Mouse (Mus musculus) T-cell, adult 2 months (primary cell): ENCODE results near the gene Umad1.
"Not testable (repeated sequence)": the region's sequence is repeated elsewhere in the genome, so short reads cannot be mapped to it uniquely, and the experiment has no call there.

Experiments
- DNase-seq: peaks from one replicate; pipeline ENCODE4 v3.0.0; 2022; ENCODE audit warnings: low spot score

The Umad1 gene

DNA sequence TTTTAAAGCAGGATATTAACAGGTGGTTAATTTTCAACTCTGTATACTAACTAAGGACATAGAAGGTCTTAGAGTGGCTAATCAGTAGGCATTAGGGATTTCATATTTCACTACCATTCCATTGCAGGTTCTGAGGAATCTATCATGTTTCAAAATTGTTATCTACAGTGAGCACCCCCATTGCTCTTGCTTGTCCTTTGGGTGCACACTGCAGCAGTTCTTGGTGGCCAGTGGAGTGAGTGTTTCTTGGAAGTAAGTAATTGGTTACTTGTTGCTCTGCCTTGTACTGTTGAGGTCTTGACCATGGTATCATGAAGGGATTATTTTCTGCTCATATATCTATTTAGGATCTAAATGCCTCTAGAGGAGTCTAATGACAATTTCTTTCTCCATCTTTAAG, 57.1 kb downstream of the Umad1 start:
- DNase-seq: no peak

DNA sequence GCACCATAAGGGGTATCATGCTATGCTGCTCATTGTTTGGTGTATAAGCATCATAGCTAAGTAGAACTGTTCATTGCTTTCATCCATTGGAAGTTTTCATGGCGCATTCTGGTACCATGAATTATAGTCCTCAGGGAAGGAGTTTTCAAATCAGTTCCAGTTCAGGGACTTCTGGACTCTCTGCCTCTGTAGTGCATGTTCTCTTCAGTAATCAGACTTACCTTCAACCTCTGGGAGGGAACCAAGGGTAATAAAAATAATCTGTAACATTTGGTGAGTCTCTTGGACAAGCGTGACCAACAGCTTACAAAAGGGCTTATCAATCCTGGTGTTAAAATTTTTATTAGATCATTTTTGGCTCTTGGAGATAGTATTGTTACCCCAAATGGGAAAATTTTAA, 60.5 kb downstream of the Umad1 start:
- DNase-seq: no peak

DNA sequence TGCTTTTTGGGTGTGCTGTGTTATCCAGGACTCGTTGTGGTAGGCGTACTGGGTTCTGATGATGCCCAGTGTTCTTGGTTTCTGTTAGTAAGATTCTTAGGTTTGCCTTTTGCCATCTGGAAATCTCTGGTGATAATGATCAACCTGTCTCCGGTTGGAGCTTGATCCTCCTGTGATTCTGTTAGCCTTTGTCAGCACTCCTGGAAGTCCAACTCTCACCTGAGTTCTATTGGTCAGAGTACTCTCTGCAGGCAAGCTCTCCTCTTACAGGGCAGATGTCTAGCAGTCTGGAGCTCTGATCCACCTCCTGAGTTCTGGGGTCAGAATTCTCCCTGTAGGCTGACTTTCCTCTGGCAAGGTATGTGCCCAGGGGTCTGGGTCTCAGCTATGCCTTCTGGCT, 72.4 kb downstream of the Umad1 start:
- DNase-seq: not testable (repeated sequence)

DNA sequence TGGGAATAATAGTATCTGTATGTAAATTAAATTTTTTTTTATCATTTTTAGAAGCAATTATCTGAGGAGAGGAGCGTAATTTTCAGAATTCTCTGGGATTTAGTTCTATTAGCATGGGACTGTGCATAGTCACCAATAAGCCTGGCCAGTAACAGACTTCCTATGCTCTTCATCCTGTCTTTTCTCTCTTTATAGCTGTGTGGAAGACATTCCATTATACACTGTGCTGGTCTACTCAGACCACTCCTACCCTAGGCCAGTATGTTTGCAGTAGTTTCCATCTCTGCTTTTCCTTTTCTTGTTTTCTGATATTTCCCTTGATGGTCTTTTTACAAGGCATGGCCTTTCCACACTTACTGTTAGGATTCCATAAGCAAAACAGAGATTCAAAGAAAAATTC, 74.3 kb downstream of the Umad1 start:
- DNase-seq: no peak

DNA sequence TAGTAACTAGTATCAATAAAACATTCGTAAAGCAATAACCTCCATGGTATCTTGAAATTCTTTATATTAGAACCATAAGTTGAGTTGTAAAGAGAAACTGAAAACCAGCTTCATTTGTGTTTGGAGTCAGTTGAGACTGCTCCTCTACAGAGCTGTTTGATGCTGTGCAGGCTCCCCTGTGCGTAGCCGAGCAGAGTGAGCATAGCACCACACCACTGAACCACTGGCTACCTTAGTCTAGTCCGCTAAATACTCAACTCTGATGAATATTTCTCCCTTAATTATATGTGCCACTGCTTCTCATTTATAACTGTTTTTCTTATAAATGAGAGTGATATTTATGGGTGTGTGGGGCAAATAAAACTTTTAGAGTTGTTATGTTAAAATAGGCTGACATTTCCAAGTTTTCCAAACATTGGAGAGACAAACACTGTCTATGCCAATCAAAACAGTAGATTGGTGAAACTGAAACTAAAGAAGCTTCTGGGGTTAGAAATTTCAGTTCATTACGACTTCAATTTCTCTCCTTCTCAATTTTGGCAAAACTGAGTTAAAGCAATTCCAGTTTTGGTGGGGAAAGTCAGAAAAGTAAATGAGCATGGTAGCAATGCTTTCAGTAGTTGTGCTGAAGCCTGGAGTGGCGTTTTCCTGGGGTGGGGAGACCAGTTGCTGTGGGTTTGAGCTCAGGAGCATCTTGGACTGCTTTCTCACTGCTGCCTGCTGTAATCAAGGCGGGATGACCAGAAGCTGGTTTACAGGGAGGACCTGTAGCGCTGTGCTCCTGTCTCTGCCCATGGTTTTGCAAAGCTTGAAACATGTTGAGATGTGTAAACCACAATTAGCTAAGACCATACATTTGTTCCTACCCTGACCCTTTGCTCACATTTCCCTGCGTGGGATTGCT, 77.7 kb downstream of the Umad1 start:
- DNase-seq: no peak

DNA sequence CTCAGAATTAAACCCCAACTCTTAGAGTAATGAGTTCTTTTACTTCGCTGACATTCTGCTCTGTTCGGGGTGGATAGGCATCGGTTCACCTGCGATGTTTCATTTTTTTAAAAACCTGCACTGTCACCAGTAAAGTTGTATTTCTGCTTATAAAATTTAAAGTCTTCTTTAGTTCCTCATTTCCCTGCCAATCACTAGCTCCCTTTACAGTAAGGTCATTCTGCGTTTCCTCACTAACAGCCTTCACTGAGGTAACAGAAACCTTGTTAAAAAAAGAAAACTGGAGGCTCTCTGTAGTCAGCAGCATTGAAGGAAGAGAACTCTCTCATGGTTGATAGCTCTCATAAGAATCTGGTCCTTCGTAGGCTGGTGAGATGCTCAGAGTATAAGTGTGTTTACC, 80.4 kb downstream of the Umad1 start:
- DNase-seq: no peak

DNA sequence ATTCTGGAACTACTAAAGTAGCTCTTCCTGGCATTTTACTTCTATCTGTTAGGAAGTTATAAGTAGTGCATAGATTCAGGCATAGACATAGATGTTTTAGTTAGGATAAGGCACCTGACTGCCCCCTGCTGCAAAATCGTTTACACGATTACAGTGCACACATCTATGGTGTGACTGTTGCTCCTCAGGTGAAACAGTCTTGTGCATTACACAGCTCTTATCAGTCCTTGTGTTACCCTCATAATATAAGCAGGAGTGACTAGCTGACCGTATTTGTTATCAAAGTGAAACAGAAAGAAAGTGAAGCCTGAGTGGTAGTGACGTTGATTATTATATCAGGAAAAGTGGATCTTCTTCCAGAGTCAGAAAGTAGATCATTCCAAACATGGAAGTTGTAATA, 84.2 kb downstream of the Umad1 start:
- no peak for DNase-seq

DNA sequence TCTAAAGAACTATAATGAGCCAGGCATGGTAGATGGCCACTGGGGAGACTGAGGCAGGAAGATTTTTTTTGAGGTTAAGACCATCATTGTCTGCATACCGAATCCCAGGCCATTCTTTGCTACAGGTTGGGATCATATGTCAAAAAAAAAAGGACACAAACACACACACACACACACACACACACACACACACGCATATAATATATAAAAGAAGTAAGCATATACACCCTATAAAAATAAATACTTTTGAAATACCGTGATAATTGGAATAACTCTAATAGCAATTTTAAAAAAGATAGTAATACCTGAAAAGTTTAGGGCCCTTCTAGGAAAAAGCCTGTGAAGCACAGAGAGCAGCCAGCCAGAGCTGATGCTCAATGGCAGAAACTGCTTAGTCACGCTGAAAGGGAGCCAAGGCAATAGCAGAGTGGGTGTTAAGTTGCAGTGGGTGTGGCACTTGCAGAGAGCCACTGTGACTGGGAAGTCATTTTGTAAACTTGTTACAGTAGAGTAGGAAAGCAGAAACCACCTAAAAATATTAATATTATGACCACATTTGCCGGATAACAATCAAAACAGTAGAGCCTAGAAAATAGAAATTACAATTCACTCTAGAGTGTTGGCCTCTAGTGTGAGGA, 86.2 kb downstream of the Umad1 start:
- DNase-seq: no peak

DNA sequence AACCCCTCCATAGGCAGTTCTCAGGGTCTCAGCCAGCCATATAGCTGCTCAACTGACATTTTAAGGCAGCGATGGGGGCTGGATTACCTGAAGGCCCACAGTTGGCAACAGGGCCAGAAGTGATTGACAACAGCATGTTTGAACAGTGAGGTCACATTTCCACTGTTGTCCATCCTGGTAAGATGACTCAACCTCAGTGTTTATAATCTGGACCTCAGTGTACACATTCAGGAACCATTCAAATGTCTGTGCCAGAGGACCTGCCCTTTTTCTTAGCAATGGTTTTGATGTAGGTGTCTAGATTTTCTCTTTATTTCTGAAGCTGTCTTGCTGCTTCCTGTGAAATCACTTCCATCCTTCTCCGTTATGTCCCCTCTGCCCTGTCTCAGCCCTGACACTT, 88.1 kb downstream of the Umad1 start:
- no peak for DNase-seq

DNA sequence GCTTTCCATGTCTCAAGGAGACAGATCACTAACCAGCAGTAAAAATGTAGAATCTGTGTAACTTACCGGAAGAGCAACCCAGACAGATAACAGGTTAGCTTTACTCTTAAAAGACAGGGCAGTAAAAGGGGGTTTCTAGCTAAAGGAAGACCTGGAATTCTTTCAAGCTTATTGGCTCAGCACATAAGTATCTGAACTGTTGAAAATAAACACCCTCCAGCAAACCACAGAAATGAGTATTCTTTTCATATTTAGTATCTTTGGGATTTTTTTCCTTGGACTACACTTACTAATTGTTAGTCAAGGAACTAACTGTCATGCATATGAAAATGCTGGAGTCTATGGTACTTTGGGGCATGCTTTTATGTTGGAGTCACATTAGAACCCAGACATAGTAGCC, 89.3 kb downstream of the Umad1 start:
- DNase-seq: no peak

DNA sequence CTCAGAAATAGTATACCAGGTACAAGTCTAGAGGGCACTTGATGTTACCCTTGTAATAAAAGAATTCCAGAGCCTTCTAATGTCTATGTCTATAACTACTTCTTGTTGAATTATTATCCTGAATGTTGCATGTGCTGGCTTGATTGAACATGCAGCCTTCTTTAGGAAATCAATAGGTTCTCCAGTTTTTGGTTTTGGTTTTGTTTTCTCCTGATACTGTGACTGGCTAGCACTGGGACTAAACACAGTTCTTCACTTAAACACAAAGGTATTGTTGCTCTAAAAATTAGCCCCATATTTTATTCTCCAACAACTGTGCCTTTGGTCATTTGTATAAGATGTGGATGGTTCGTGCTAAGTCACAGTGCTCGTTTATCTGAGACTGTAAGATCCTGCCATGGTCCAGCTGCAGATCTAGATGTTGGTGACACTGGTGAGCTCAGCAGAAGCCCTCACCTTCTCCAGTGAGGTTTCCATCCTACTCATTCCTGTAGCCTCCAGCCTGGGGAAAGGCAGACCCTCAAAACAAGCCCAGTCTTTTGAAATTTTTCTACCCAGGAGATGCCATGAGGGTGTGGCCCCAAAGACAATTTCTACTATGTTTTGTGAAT, 90.1 kb downstream of the Umad1 start:
- DNase-seq: no peak

DNA sequence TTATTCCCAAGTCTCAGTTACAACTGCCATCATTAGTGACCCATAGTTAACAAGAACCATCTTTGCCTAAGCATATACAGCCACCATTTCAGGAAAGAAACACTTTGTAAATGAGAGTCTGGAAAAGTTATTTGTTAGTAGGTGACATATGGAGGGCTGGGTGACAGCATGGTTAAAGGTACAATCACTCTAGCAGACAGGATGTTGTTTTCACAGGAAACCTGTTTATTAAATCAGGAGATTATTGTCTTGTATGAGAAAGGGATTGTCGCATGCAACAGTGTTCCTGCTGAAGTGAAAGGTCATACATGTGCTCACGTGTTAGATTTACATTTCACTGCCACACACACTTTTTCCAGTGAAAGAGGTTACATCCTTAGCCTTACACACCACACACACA, 92.4 kb downstream of the Umad1 start:
- DNase-seq: no peak

DNA sequence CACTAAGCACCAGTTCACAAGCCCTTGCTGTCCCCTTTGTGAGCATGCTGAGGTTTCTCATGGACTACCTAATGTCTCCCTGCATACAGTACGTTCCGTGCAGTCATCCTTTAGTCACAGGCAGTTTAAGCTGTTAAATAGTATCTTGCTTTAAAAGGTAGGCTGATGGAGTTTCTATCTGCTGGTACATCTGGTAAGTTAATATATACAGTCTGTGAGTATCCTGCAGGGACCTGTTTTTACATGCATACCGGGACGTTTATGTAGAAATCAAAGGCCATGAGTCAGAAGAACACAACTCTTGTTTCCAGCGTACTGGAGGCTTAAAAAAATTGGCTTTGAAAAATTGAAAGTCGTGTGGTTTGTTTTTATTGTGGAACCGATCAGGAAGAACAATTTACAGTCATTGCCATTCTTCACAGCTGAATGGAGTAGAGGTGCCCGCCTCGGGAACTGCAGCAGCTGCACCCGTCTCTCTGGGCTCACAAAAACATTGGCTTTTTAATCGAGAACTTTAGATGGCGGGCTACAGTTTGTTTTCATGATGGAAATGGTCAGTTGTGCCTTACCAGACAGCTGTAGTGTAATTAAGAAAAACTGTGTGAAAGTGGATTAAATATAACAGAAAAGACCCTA, 93.6 kb downstream of the Umad1 start:
- DNase-seq: no peak

DNA sequence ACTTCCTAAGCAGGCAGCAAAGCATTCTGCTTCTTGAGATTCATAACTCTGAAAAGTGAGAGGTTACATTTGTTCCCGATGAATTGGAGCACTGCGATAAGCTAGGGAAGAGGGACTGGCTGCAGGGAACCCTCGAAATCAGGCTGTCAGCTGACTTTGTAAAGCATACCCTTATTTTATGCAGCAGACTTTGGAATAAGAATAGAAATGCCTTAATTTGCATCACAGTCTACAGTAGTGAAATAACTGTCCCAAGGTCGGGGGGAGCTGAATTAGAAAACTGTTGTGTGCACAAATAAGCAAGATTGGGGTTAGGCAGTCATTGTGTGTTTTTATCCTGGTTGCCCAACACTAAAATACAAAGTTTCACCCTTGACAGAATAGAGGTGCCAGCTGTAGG, 94.4 kb downstream of the Umad1 start:
- no peak for DNase-seq

DNA sequence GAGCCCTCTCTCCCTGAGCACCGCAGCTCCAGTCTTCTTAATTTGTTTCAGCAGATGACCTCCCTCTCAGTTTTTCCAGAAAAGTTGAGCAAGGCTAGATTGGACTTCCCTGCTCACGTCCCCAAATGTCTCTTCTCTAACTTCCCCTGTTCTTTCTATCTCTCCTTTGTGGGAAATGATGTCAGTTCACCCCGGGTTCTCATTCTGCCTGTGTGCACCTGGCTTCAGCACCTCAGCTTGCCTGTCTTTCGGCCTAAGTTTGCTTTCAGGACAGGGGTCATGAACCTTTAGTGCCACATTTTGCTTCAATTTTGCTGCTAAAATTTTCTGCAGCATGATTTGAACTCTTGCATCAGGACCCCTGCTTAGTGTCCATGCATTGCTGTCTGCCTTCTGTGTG, 95.8 kb downstream of the Umad1 start:
- no peak for DNase-seq

DNA sequence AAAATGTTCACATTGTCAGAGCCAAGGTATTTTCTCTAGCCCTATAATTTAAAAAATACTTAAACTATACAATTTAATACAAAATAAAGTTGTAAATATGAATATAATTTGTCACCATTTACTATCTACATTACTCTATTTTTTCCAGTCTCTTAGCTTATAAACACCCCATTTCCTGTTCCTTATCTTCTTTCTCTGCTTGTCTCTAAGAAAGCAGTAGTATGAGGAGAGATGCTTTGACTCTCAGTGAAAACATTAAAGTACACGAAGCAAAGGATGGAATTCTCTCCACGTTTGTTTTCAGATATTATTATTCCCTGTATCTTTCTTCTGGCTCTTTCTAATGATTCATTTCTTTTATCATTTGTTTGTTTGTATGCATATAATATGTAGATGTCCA, 99.1 kb downstream of the Umad1 start:
- no peak for DNase-seq

DNA sequence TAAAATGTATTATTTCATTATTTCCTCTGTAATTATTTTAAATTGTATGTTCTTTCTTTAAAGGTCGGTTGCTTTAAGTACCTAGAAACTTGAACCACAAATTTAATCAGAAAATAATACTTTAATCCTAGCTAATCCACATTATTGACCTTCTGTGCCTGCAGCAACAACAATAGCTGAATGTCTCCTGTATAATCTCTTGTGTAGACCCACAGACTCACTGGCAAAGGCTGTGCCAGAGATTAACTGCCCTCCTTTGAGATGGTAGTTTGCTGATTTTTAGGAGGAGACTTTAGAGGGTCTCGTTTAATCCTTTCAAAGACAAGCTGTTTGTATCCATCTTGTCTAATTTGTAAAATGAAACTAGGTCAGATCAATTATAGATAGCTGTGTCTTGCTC, 99.7 kb downstream of the Umad1 start:
- no peak for DNase-seq

DNA sequence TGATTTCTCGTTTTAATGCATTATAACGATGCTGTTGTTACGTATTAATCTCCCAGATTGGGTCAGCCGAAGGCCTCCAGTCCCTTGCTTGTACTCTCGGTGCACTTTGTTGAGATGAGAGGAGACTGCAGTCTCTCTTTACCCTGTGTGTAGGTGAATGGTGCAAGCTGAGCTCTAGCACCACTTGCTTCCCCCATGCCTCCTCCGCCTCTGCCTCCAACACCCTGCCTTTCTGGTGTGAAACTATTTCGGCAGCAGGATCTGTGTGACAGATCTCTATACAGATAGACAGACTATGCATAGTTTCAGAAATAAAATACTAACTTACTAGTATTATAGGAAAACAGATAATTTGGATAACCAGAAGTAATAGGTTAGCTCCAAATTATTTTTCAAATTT, 101.7 kb downstream of the Umad1 start:
- no peak for DNase-seq

DNA sequence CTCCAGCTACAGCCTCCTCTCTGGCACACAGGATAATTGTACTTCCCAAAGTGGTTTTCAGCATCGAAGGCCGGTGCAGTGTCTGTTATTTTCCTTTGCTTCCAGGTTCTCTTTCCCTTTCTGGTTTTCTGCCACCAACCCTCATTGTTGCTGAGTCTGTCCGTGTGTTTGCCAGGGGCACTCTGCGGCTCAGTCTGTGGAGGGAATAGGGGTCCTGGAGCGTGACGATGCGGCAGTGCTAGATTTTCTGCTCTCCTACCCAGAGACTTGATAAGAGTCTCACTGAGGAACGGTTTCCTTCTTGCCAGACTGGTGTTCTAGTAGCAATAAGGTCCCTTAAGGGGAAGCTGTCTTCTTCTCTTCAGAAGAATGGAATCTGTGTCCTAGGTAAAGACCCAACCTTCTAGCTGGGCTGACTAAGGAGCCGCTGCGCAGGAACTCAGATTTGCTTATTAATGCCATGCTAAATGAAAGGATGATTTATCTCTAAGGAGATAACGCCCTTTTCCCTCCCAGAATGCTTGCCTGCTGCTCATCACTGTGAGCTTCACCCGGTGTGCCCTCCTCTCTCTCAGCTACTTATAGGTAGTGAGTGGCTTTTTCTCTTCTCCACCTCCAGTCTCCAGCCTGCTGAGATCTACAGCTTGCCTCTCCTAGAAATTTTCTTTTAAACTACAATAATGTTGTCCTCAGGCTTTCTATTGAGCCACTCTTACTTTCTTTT, 105.1 kb downstream of the Umad1 start:
- DNase-seq: no peak

DNA sequence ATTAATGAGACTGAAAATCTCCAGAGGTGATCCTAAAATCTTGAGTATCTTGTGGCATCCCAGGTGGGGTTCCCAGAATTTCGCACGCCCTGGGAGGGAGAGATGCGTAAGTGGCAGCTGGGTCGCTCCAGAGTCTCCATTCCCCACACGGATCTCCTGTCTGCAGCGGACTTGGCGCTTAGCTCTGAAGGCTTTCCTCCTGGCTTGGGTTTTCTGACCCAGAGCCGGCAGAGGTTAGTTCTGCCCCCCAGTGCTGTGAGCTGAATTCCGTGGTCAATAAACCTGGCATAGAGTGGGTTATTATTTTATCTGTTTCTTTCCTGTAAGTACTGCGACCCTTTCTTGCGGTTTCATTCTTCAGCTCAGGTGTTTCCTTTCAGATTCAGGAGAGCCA, 105.7 kb downstream of the Umad1 start:
- DNase-seq: no peak

DNA sequence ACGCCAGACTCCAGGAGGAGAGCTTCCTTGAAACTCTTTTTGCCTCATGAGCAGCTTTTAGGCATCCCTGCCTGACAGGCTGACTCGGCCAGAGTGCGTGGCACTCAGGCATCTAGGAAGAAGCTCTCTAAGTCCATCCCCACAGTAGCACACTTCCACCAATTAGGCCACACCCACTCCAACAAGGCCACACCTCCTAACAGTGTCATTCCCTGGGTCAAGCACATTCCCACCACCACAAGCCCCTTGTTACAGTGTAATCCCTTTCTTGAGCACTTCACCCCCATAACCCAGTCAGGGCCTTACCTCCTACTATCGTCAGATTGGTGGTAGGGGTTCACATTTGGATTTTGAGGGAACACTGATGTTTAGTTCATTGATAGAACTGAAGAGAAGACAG, 108.6 kb downstream of the Umad1 start:
- no peak for DNase-seq

DNA sequence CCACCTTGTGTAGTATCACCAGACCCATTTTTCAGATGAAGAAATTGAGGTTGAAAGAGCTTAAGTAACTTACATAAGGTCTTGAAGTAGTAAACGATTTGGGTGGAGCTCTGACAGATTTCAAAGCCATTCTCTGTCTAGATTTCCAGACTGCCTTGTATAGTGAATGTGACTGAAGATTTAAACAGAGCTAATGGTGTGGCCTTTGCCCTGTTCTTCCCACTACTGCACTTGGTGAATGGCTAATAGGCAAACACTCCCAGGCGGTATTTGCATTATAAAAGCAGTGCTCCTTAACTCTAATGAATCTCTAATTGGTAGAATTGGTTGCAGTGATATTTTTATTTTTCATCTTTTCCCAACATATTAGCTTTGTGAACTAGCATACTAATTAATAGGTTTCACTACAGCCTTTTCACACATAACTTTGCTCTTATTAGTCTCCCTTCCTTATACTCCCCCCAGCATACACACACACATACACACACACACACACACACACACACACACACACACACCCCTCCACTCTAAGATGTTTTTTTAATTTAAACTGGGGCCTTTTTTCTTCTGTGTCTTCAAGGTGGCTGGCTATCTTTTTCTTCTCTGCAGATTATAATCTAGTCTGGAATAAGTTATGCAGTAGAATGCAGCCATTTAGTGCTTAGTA, 109.2 kb downstream of the Umad1 start:
- DNase-seq: no peak
